Mouse (Mus musculus): ENCODE data around the gene Vipas39. TPM values are rescaled to one million over a fixed set of nuclear protein-coding genes. Genes with fewer than 3 reads are reported as not detected.

Gene Vipas39
- polyA plus RNA-seq (2012; rRNA removed), result 65.6 and 66.4 TPM in 2 replicates

GRCm38 (mm10) chr12:87266108-87266826 is at the start of gene Vipas39, which contains the start of gene Ahsa1:
TSS of gene Vipas39 (minus strand) at chr12:87266256.
TSS of gene Ahsa1 (plus strand) at chr12:87266479.

GRCm38 (mm10) chr12:87299657-87300440 is 33.8 kb upstream of the Vipas39 start, which contains the start of gene Ism2:
TSS of gene Ism2 (minus strand) at chr12:87299705.

GRCm38 (mm10) chr12:87238632-87239031 is 27.4 kb downstream of the Vipas39 start, which contains the start of gene Noxred1:
TSS of gene Noxred1 (minus strand) at chr12:87238732.

GRCm38 (mm10) chr12:87199973-87200586 is 66.0 kb downstream of the Vipas39 start, which contains the start of gene Tmed8:
TSS of gene Tmed8 (minus strand) at chr12:87200454.

GRCm38 (mm10) chr12:87199206-87199972 is 66.7 kb downstream of the Vipas39 start, which contains the start of gene Samd15:
TSS of gene Samd15 (plus strand) at chr12:87199723.

Other genes starting within 250 kb of the Vipas39 start
- 28.4 and 28.9 TPM in 2 replicates for gene Tmem63c, start 244.9 kb downstream of the Vipas39 start, polyA plus RNA-seq (2012; rRNA removed)
- gene Ngb, start 163.7 kb downstream of the Vipas39 start, polyA plus RNA-seq (2012; rRNA removed), result 6.0 and 6.8 TPM in 2 replicates
- 62.8 and 64.3 TPM in 2 replicates for gene Gstz1, start 119.1 kb downstream of the Vipas39 start, polyA plus RNA-seq (2012; rRNA removed)
- gene Pomt2, start 118.3 kb downstream of the Vipas39 start, polyA plus RNA-seq (2012; rRNA removed), result 18.9 and 20.1 TPM in 2 replicates
- 1.7 and 2.4 TPM in 2 replicates for gene Samd15, start 66.5 kb downstream of the Vipas39 start, polyA plus RNA-seq (2012; rRNA removed)
- gene Tmed8, start 65.8 kb downstream of the Vipas39 start, polyA plus RNA-seq (2012; rRNA removed), result 16.0 and 16.5 TPM in 2 replicates
- gene Noxred1, start 27.5 kb downstream of the Vipas39 start, polyA plus RNA-seq (2012; rRNA removed), result 2.2 and 2.9 TPM in 2 replicates
- 217 and 227 TPM in 2 replicates for gene Ahsa1, start 223 bp upstream of the Vipas39 start, polyA plus RNA-seq (2012; rRNA removed)
- gene Ism2, start 33.4 kb upstream of the Vipas39 start, polyA plus RNA-seq (2012; rRNA removed), result 0.65 and 1.0 TPM in 2 replicates
- gene Sptlc2, start 122.1 kb upstream of the Vipas39 start, polyA plus RNA-seq (2012; rRNA removed), result 40.1 and 46.7 TPM in 2 replicates
- 82.2 and 91.3 TPM in 2 replicates for gene Slirp, start 177.6 kb upstream of the Vipas39 start, polyA plus RNA-seq (2012; rRNA removed)
- gene Alkbh1, start 177.8 kb upstream of the Vipas39 start, polyA plus RNA-seq (2012; rRNA removed), result 27.1 and 29.2 TPM in 2 replicates
- 40.6 and 45.1 TPM in 2 replicates for gene Snw1, start 206.0 kb upstream of the Vipas39 start, polyA plus RNA-seq (2012; rRNA removed)
- not detected in 2 replicates for gene Gm5788, start 228.5 kb upstream of the Vipas39 start, polyA plus RNA-seq (2012; rRNA removed)
- not detected in 2 replicates for gene Gm8300, start 248.1 kb upstream of the Vipas39 start, polyA plus RNA-seq (2012; rRNA removed)